Comparison of ENCODE assay signal across 8 mouse cellular contexts in genomic region chr2:97466243-97466793, GRCm38 (mm10).
DNase-seq lines count a peak whose midpoint lies in the region; ATAC-seq lines count a peak whose summit lies in the region.

No protein-coding gene starts in this region.

- ATAC-seq in common myeloid progenitor, adult 5-6 weeks (replicated peaks; ENCODE audit: low read depth, poor library complexity, severe bottlenecking), result peak; percentile 98
- ATAC-seq in megakaryocyte, adult 5-6 weeks (ENCODE audit: poor library complexity, severe bottlenecking), result peak; percentile 84

- DNase-seq in adrenal gland, adult 18-20 months (ENCODE audit: low spot score in 2 of 2), result peak; percentile 60 to 71
- peak; percentile 78 for DNase-seq in gastrocnemius, postnatal 10 days
- DNase-seq in hindlimb bud, embryonic 11.5 days (ENCODE audit: extremely low spot score, low read depth, low spot score), result peak; percentile 75
- peak; percentile 86 to 96 for DNase-seq in left cerebral cortex, adult 8-10 months (ENCODE audit: low spot score in 2 of 2)
- peak; percentile 88 for DNase-seq in right cerebral cortex, postnatal 25 days
- no peak for DNase-seq in B cell, adult 2 months

Comparison
In these comparisons a context has a peak if more than half of its experiments do, and no peak if none do; other contexts are left out.
1. DNase-seq: peak in adrenal gland, adult 18-20 months (2 of 2), gastrocnemius, postnatal 10 days (single experiment), hindlimb bud, embryonic 11.5 days (single experiment), left cerebral cortex, adult 8-10 months (2 of 2) and right cerebral cortex, postnatal 25 days (single experiment); none in B cell, adult 2 months (0 of 2).